Comparison of ENCODE assay signal across 26 mouse cellular contexts in the genomic region with DNA sequence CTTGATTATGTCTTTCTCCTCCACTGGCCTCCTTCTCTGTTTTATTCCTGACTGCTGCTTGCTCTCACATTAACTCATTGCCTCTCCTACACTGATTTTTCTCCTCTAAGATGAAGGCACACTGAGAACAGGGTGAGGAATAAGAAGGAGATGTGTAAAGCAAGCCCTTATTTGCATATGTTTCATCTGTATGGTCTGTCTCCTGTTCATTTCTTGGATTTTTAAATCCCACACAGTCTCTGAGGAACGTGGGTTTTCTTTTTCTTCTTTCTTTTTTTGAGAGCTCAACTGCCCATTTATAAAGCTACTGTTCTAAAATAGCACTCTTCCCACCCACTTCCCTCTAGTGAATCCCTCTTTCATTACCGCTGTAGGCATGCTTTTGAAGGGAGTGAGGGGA.
A peak's percentile ranks its signal among the peaks of the same experiment; 100 is the strongest.
DNase-seq lines count a peak whose midpoint lies in the region; ATAC-seq and TF ChIP-seq lines count a peak whose summit lies in the region.
"Had no signal": no experiment of that assay in that cellular context is flagged by ENCODE, and none has a peak within 500 bp of the region (broad histone marks: within the 10 kb centered on the region; RNA-seq: fewer than 3 reads in every experiment).

No protein-coding gene starts in this region.

- H3K4me1 ChIP-seq in forebrain, postnatal 0 days (ENCODE audit: insufficient read depth), result peaks cover 56% of the 10 kb centered on the region
- H3K4me1 ChIP-seq in forebrain, embryonic 11.5 days (replicated peaks; ENCODE audit: control insufficient read depth, insufficient read depth, low read length), result peaks cover 10% of the 10 kb centered on the region
- H3K4me1 ChIP-seq in neural tube, embryonic 15.5 days, result peaks cover 80% of the 10 kb centered on the region
- H3K4me1 ChIP-seq: liver, embryonic 15.5 days had no signal

- H3K4me2 ChIP-seq in forebrain, postnatal 0 days (ENCODE audit: low read depth), result no peak overlapping the region
- H3K4me2 ChIP-seq in forebrain, embryonic 11.5 days (ENCODE audit: low read depth, low read length, severe bottlenecking), result no peak overlapping the region
- H3K4me2 ChIP-seq in neural tube, embryonic 15.5 days, result no peak overlapping the region
- H3K4me2 ChIP-seq: embryonic facial prominence, embryonic 15.5 days; heart, embryonic 12.5 days; kidney, embryonic 15.5 days; liver, embryonic 15.5 days; lung, embryonic 15.5 days had no signal

- no peak overlapping the region for H3K9ac ChIP-seq in forebrain, postnatal 0 days
- no peak overlapping the region for H3K9ac ChIP-seq in forebrain, embryonic 11.5 days (ENCODE audit: low read length)
- no peak overlapping the region; the same call in 1 of the 2 replicates for H3K9ac ChIP-seq in neural tube, embryonic 15.5 days (replicated peaks)
- H3K9ac ChIP-seq: embryonic facial prominence, embryonic 15.5 days; heart, embryonic 12.5 days; kidney, embryonic 15.5 days; liver, embryonic 15.5 days; lung, embryonic 15.5 days had no signal

- DNase-seq in forebrain, postnatal 0 days, result no peak
- no peak for DNase-seq in forebrain, embryonic 11.5 days (ENCODE audit: low spot score)
- no peak for DNase-seq in layer of hippocampus, adult 2 months (ENCODE audit: low spot score in 2 of 2)
- DNase-seq in layer of hippocampus, adult 9-11 months, result no peak
- DNase-seq in brain, embryonic 14.5 days (ENCODE audit: low read depth), result peak; percentile 55
- DNase-seq in thymus, postnatal 0 days (ENCODE audit: low spot score), result no peak
- DNase-seq: adrenal gland, postnatal 25 days; cerebellum, adult 11 months; cerebellum, adult 9-11 months; gastrocnemius, postnatal 25 days; heart, adult 18-20 months; heart, postnatal 10 days; kidney, postnatal 36 days; liver; lung, postnatal 4 days; thymus, adult 2 months had no signal

- H3K27me3 ChIP-seq in forebrain, postnatal 0 days (ENCODE audit: insufficient read depth, low read length), result no peaks in the 10 kb centered on the region
- no peaks in the 10 kb centered on the region for H3K27me3 ChIP-seq in forebrain, embryonic 11.5 days (ENCODE audit: control insufficient read depth, insufficient read depth, low read length)
- H3K27me3 ChIP-seq in neural tube, embryonic 15.5 days (replicated peaks), result no peaks in the 10 kb centered on the region
- H3K27me3 ChIP-seq: embryonic facial prominence, embryonic 15.5 days; heart, embryonic 12.5 days; kidney, embryonic 15.5 days; liver, embryonic 15.5 days; lung, embryonic 15.5 days had no signal

- 18% methylated on average over 2 of the region's 2 CpGs for WGBS in forebrain, postnatal 0 days
- 74% methylated on average over 2 of the region's 2 CpGs for WGBS in forebrain, embryonic 11.5 days
- WGBS in neural tube, embryonic 15.5 days, result 55% methylated on average over 2 of the region's 2 CpGs

- no peak for ATAC-seq in forebrain, postnatal 0 days
- ATAC-seq in forebrain, embryonic 11.5 days (replicated peaks; ENCODE audit: low FRiP score), result no peak
- no peak for ATAC-seq in neural tube, embryonic 15.5 days (ENCODE audit: low FRiP score)
- ATAC-seq: CD4-positive, CD25-positive, alpha-beta regulatory T cell, adult 4 months; intestine, postnatal 0 days had no signal

- no peak for TF ChIP-seq POLR2A in brain, embryonic 14.5 days (IDR thresholded peaks at IDR 0.05; ENCODE audit: borderline replicate concordance, extremely low read depth, insufficient read depth, insufficient read length, poor library complexity, severe bottlenecking)

- no peaks in the 10 kb centered on the region for H3K36me3 ChIP-seq in forebrain, postnatal 0 days (ENCODE audit: insufficient read depth)
- H3K36me3 ChIP-seq in forebrain, embryonic 11.5 days (ENCODE audit: control insufficient read depth, insufficient read depth, low read length), result no peaks in the 10 kb centered on the region
- no peaks in the 10 kb centered on the region for H3K36me3 ChIP-seq in neural tube, embryonic 15.5 days
- H3K36me3 ChIP-seq: embryonic facial prominence, embryonic 15.5 days; heart, embryonic 12.5 days; kidney, embryonic 15.5 days; limb, embryonic 10.5 days; liver, embryonic 15.5 days; lung, embryonic 15.5 days had no signal

- 0 out of 2 replicates have a peak overlapping the region, but pooled peaks have one; percentile 35 for H3K27ac ChIP-seq in forebrain, postnatal 0 days (ENCODE audit: low read depth, low read length)
- no peak overlapping the region for H3K27ac ChIP-seq in forebrain, embryonic 11.5 days (ENCODE audit: low read depth, low read length)
- H3K27ac ChIP-seq in layer of hippocampus, adult 2 months, result peak overlapping the region; percentile 41; the same call in 1 of the 2 replicates
- H3K27ac ChIP-seq in neural tube, embryonic 15.5 days (replicated peaks), result 0 out of 2 replicates have a peak overlapping the region, but pooled peaks have one; percentile 23
- H3K27ac ChIP-seq: embryonic facial prominence, embryonic 15.5 days; kidney, embryonic 15.5 days; limb, embryonic 10.5 days; liver, embryonic 15.5 days; lung, embryonic 15.5 days had no signal

- no peak overlapping the region for H3K4me3 ChIP-seq in forebrain, postnatal 0 days (ENCODE audit: low read depth, low read length)
- H3K4me3 ChIP-seq in forebrain, embryonic 11.5 days (ENCODE audit: low read depth, low read length), result no peak overlapping the region
- H3K4me3 ChIP-seq in layer of hippocampus, adult 2 months, result no peak overlapping the region
- no peak overlapping the region for H3K4me3 ChIP-seq in neural tube, embryonic 15.5 days (replicated peaks)
- H3K4me3 ChIP-seq: embryonic facial prominence, embryonic 15.5 days; heart, embryonic 12.5 days; kidney, embryonic 15.5 days; limb, embryonic 10.5 days; liver, embryonic 15.5 days; lung, embryonic 15.5 days; myocyte had no signal

- TF ChIP-seq CTCF in forebrain, postnatal 0 days (IDR thresholded peaks at IDR 0.05; ENCODE audit: low read depth), result no peak
- no peak for TF ChIP-seq CTCF in layer of hippocampus, adult 2 months (conservative IDR thresholded peaks at IDR 0.05)
- no peak for TF ChIP-seq CTCF in brain, embryonic 14.5 days (IDR thresholded peaks at IDR 0.05; ENCODE audit: borderline replicate concordance, extremely low read depth, insufficient read depth, insufficient read length)

- H3K9me3 ChIP-seq in forebrain, postnatal 0 days (ENCODE audit: low read length), result no peaks in the 10 kb centered on the region
- no peaks in the 10 kb centered on the region for H3K9me3 ChIP-seq in forebrain, embryonic 11.5 days (ENCODE audit: control insufficient read depth, low read length)
- no peaks in the 10 kb centered on the region for H3K9me3 ChIP-seq in neural tube, embryonic 15.5 days (replicated peaks)
- H3K9me3 ChIP-seq: embryonic facial prominence, embryonic 15.5 days; heart, embryonic 12.5 days; kidney, embryonic 15.5 days; limb, embryonic 10.5 days; liver, embryonic 15.5 days; lung, embryonic 15.5 days had no signal
